Mouse (Mus musculus) ES-E14 (cell line): ENCODE data around the gene Olfr554. TPM values are rescaled to one million over a fixed set of nuclear protein-coding genes. Genes with fewer than 3 reads are reported as not detected.
A peak's percentile ranks its signal among the peaks of the same experiment; 100 is the strongest.
"Not testable (repeated sequence)": the region's sequence is repeated elsewhere in the genome, so short reads cannot be mapped to it uniquely, and the experiment has no call there.

Experiments
- DNase-seq: peaks from one replicate; pipeline ENCODE4 v3.0.0-alpha.2; 2013; ENCODE audit warnings: low read depth, low spot score
- H3K27ac ChIP-seq: 2 replicates; pipeline ENCODE4 v1.5.1; 2012; ENCODE audit warnings: low read depth, mild to moderate bottlenecking, low read length, moderate library complexity, mixed read lengths; ENCODE audit not compliant: poor library complexity, insufficient read depth, severe bottlenecking
- H3K36me3 ChIP-seq: 2 replicates; pipeline ENCODE4 v1.6.1; 2012; ENCODE audit warnings: mild to moderate bottlenecking, low read length, moderate library complexity, mixed read lengths; ENCODE audit not compliant: control insufficient read depth, poor library complexity, insufficient read depth, severe bottlenecking
- H3K4me1 ChIP-seq, 2 experiments: fragments of 150-350 bp in 1 of 2; sonication (generic) in 1 of 2; 2 replicates each; pipeline ENCODE4 v1.6.1; 2012; ENCODE audit warnings: low read length in 2 of 2, mild to moderate bottlenecking in 1 of 2, mixed read lengths in 1 of 2; ENCODE audit not compliant: control insufficient read depth in 2 of 2, insufficient read depth in 2 of 2, poor library complexity in 1 of 2
- H3K4me3 ChIP-seq, 2 experiments: fragments of 150-350 bp in 1 of 2; sonication (generic) in 1 of 2; 2 replicates each; pipeline ENCODE4 v1.5.1; 2012; ENCODE audit warnings: low read length in 2 of 2, low read depth in 1 of 2, mild to moderate bottlenecking in 1 of 2, mixed read lengths in 1 of 2; ENCODE audit not compliant: insufficient read depth in 1 of 2, poor library complexity in 1 of 2, severe bottlenecking in 1 of 2
- H3K9ac ChIP-seq: 2 replicates; pipeline ENCODE4 v1.6.1; 2012; ENCODE audit warnings: low read depth, mild to moderate bottlenecking, low read length, mixed read lengths; ENCODE audit not compliant: poor library complexity, insufficient read depth, severe bottlenecking
- H3K9me3 ChIP-seq: fragments of 150-350 bp; sonication (generic); 2 replicates; pipeline ENCODE4 v1.6.1; 2012; ENCODE audit warnings: low read depth, mild to moderate bottlenecking, low read length; ENCODE audit not compliant: control insufficient read depth, insufficient read depth
- CHD2 ChIP-seq: IDR thresholded peaks from 2 replicates; pipeline ENCODE4 v1.6.1; 2014; ENCODE audit warnings: mild to moderate bottlenecking, low read depth, low read length, inconsistent platforms
- HCFC1 ChIP-seq: IDR thresholded peaks from 2 replicates; pipeline ENCODE4 v1.6.1; 2012; ENCODE audit warnings: low read length, inconsistent platforms, borderline replicate concordance; ENCODE audit not compliant: insufficient read depth
- MAFK ChIP-seq: IDR thresholded peaks from 2 replicates; pipeline ENCODE4 v1.6.1; 2014; ENCODE audit warnings: mild to moderate bottlenecking, low read depth, low read length, inconsistent platforms; ENCODE audit not compliant: insufficient read depth
- ZC3H11A ChIP-seq: IDR thresholded peaks from 2 replicates; pipeline ENCODE4 v1.6.1; 2012; ENCODE audit warnings: low read depth, mild to moderate bottlenecking, inconsistent platforms, low read length, borderline replicate concordance
- ZNF384 ChIP-seq: IDR thresholded peaks from 2 replicates; pipeline ENCODE4 v1.6.1; 2012; ENCODE audit warnings: low read depth, low read length, inconsistent platforms
- in situ Hi-C, 2 experiments: fragments of 600-800 bp; cut with MboI; formaldehyde crosslinking; loops; one replicate each; pipeline ENCODE4 v1.15.1; 2025; ENCODE audit warnings: low sequenced_read_pairs in 2 of 2, inconsistent platforms in 1 of 2; ENCODE audit not compliant: unreplicated experiment in 2 of 2
- total RNA-seq: library from RNA; depleted of rRNA; stranded (reverse); fragments of 300-350 nt; gene quantifications from 2 replicates; pipeline ENCODE4 v1.2.3, GENCODE M21; 2012

Olfr554 gene
- total RNA-seq, 1 experiment: not detected

DNA sequence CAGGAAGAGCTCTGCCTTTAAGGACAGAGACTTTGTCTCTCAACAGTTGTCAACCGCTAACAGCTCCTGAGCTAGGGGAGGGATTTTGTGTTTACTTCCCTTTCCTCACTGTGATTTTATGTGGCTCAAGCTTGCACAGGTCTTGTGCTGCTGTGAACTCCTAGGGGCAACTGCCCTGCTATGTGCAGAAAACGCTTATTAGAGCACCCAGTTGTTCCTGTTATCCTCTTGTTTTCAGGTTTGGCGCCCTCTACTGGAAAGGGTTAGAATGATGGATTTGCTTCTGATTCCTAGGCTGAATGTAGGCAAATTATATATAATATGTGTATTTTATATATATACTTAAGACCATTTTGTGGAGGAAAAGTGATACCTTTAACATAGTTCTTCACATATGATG is 1.6 kb upstream of the Olfr554 start:
- TF ChIP-seq MAFK: no peak
- TF ChIP-seq ZNF384: no peak
- TF ChIP-seq ZC3H11A: no peak
- TF ChIP-seq HCFC1: no peak
- no peak for TF ChIP-seq CHD2
- H3K4me1 ChIP-seq: no peaks in the 10 kb centered on the region
- peak; percentile 21 for DNase-seq
- no peak overlapping the region for H3K9ac ChIP-seq
- no peak overlapping the region for H3K4me3 ChIP-seq
- in situ Hi-C loops: no loop called here
- H3K36me3 ChIP-seq: no peaks in the 10 kb centered on the region
- H3K9me3 ChIP-seq: no peaks in the 10 kb centered on the region
- H3K27ac ChIP-seq: no peak overlapping the region

DNA sequence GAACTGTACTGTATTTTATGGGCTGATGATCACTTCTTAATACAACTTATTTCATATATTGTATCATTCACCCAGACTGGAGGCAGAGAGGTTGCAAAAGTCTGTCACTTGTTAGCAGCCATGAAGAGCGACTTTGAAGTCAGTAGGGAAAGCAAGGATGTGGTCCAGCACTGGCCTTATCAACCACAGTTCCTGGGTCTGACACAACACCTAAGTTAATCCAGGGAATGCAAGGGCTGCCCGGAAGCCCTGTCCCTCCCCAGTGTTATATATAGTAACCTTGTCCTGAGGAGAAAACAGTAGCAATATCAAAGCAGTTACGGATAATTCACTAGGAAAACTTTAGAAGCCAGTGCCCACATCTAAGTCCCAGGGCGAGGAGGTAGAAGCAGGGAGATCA is 6.7 kb downstream of the Olfr554 start:
- H3K4me1 ChIP-seq, H3K9me3 ChIP-seq, H3K36me3 ChIP-seq, H3K9ac ChIP-seq, H3K4me3 ChIP-seq, in situ Hi-C loops, DNase-seq, H3K27ac ChIP-seq: not testable (repeated sequence)

DNA sequence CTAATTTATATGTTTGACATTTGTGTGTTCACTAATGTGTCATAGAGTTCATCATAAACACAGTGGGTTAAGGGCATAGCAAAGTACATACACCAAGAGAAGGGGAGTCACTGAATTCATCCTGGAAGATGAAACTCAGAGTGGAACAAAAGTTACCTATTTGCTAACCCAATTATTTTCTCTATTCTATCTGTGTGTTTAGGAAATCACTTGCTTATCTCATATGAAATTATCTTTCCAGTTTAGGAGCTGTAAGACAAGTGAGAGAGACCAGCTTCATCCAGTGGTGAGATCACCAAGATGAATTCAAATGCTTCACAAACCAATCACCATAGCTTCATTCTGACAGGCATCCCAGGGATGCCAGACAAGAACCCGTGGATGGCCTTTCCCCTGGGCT is 20.3 kb downstream of the Olfr554 start, which contains the start of gene Olfr555:
Gene Olfr555, plus strand, starts transcription at position 301 of the 400 bp plus-strand sequence.
- Histone ChIP-seq H3K4me1 (no peaks in the 10 kb centered on the region), H3K36me3 (no peaks in the 10 kb centered on the region), H3K9ac (no peak within 1 kb of the TSS), H3K27ac (no peak within 1 kb of the TSS), H3K9me3 (no peaks in the 10 kb centered on the region), H3K4me3 (no peak within 1 kb of the TSS)
- no peak for TF ChIP-seq CHD2
- TF ChIP-seq ZC3H11A: no peak
- no peak for TF ChIP-seq MAFK
- TF ChIP-seq ZNF384: no peak
- TF ChIP-seq HCFC1: no peak
- DNase-seq: no peak
- in situ Hi-C loops: no loop called here

DNA sequence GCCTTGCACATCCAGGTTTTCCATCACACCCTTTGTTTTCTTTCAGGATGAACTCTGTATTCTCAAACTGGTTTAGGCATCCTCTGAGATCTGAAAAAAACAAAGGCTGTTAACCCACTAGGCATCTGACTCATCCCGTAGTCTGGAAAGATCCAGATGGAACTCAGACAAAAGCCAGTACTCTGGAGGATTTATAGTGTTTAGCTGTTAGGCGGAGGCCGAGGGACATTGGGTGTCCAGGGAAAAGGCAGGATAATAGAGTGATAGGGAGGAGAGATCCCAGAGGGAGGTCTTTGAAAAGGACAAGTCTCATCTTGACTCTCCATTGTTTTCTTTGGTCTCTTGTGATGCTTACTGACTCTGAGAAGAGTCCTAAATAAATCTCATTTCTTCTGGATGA is 26.4 kb downstream of the Olfr554 start, which contains the start of gene Olfr556:
Gene Olfr556, plus strand, starts transcription at position 301 of the 400 bp plus-strand sequence.
- no peak within 1 kb of the TSS for H3K9ac ChIP-seq
- in situ Hi-C loops: no loop called here
- no peaks in the 10 kb centered on the region for H3K9me3 ChIP-seq
- no peaks in the 10 kb centered on the region for H3K36me3 ChIP-seq
- no peak within 1 kb of the TSS for H3K4me3 ChIP-seq
- H3K27ac ChIP-seq: no peak within 1 kb of the TSS
- DNase-seq: no peak
- H3K4me1 ChIP-seq: no peaks in the 10 kb centered on the region
- TF ChIP-seq ZC3H11A: no peak
- TF ChIP-seq CHD2: no peak
- no peak for TF ChIP-seq ZNF384
- no peak for TF ChIP-seq MAFK
- no peak for TF ChIP-seq HCFC1

DNA sequence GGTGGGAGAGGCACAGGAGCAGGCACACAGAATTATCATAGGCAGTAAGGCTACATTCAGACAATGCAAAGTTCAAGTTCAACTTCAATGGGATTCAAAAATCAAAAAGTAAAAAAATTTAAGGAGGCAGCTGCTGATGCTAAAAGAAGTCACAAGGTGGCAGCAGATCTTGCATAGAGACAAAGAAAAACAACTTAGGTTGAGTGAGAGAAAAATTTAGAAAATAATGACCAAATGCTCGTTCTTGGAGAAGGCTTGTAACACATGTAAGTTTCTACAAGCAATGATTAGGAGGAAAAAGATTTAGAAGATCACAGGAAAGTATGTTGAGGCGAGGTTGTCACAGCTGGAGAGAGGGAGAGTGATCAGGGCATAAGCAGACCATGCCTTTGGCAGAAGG is 27.1 kb downstream of the Olfr554 start:
- H3K4me1 ChIP-seq: no peaks in the 10 kb centered on the region
- in situ Hi-C loops: no loop called here
- DNase-seq: no peak
- H3K9ac ChIP-seq: no peak overlapping the region
- H3K9me3 ChIP-seq: no peaks in the 10 kb centered on the region
- H3K4me3 ChIP-seq: no peak overlapping the region
- no peak overlapping the region for H3K27ac ChIP-seq
- H3K36me3 ChIP-seq: no peaks in the 10 kb centered on the region
- TF ChIP-seq ZC3H11A (no peak), MAFK (no peak), ZNF384 (no peak), HCFC1 (no peak), CHD2 (no peak)
